Mouse (Mus musculus) cerebellum, postnatal 10 days (tissue): Measurements from ENCODE around the gene Efemp1.

Experiments used
- DNase-seq, 2 experiments: peaks; one replicate each; pipeline ENCODE4 v3.0.0; 2021; ENCODE audit warnings: mixed read lengths in 2 of 2

Efemp1 gene

DNA sequence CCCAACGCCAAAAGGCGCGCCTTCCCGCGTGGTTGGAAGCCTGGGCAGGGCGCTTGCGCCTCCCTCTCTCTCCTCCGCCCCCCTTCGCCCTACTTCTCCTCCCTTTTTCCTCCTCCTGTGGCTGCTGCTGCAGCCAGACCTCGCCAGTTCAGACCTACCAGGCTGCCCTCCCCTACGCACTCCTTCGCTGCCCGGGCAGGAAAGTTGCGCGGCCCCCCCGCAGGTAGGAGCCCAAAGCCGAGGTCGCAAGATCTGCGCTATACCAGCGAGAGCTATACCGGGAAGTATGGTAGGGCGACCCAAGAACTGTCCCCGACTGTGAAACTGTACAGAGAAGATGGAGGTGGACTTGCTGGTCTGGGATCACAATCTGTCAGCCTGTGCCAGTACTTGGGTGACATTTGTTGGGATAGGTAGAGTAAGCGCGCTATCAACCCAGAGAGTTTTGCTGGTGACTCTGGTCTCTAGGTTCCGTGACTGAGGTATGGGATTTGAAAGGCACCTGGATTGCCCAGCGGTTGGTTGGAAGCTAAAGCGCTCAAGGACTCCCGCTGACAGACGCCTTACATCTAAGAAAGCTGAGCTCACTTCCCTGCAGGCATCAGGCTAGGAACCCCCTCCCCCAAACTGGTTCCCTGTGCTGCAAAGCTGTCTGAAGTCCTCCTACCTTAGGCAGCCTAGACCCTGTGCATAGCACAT lies at the start of gene Efemp1:
Gene Efemp1, plus strand, starts transcription at position 103 of the 699 bp plus-strand sequence.
- peak; percentile 28 to 32 for DNase-seq

DNA sequence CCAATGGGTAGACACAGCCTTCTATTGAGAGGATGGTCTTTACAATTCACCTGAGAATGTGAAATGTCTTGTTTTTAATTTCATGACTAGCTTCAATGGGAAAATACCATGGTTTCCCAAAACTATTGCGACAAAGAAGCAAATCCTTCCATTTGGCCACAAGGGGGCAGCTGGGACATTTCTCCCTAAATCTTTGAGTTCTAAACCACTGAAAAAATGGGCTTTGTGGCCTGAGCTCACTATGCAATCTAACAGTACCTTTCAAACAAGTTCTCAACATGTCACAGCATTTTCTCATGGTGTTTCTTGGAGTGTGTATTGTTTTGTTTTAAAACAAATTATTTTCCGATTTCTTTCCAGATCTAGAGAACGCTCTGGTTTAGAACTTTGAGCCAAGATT lies 44.3 kb upstream of the Efemp1 start:
- DNase-seq = peak; percentile 31 to 56

DNA sequence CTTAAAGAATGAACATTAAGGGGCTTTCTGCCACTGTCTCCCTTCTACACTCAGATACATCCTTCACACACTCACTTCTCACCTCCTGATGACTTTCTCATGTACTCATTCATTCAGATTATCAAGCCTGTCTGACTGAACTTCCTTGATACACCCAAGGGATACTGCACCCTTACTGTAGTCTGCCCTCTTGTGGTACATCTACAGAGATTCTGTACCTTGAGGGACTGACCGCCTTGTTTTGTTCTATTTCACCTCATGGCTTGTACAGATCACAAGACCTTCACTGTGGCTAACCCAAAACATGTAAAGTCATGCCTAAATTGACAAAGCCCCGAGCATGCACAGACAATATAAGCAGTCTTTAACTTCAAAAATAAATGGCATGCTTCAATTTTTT lies 41.1 kb upstream of the Efemp1 start:
- peak in 1 of 2 experiments; percentile 31 for DNase-seq

DNA sequence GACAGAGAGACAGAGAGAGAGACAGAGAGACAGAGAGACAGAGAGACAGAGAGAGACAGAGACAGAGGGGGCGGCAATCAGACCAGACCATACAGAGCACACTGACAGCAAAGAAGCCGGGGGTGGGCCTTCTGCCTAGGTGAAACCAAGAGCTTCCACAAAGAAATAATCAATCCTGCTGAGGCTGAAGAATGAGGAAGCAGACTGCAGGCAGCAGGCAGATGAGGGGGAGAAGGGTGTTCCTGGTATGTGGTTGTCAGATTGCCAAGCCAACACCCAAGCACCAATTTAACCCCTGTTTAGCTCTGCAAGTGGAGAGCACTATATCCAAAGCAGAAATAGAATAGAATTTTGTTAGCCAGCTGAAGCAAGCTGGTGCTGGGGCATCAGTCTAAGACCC lies 40.4 kb upstream of the Efemp1 start:
- DNase-seq = no peak

DNA sequence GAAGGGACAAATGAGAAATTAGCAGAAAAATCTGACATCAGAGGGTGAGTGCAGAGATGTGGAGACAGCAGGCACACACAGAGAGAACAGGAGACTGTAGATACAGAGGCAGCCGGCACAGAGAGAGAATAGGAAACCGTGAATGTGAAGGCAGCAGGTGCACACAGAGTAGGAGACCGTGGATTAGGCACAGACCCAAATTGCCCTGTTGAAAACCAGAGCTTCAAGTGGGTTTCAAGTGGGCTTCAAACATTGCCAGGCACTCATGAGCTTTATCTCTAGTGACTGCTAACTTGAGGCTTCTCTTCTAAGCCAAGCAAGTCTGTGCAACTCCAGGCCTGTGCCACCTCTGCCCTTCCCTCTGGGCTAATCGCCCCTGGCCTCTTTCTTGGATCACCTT lies 35.6 kb upstream of the Efemp1 start:
- peak; percentile 17 to 21 for DNase-seq

DNA sequence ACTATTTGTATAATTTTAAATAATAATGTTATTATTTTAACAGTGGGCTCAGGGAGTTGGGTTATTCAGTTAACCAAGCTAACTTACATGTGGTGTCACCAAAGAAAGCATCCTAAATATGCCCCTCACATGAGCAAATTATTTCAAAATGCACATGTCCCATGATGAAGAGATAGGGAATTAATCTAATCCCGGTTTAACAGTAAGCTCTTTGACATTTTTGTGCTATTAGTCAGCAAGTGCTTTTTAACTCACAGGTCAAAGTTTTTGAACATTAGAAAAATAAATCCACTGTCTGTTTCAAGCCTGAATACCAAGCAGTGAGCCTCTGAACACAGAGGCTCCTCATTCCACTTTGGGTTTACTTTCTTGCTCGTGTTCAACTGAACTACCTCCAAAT lies 26.1 kb upstream of the Efemp1 start:
- DNase-seq = no peak

DNA sequence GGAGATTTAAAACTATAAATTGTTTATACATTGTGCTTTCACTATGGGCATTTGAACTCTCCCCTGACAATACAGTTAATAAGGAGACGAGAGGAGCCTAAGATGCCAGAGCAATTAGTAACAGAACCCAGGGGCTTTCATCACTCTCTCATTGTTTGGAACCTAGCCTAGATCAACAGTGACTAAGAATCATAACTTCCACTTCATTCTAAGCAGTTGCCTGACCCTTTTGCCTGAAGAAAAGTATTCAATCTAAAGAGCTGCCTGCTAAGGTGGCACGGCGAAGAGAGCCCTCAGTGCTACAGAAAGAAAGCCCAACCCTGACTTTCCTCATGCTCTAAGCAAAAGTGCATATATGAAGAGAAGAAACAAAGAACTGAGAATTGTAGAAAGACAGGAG lies 19.2 kb upstream of the Efemp1 start:
- no peak for DNase-seq

DNA sequence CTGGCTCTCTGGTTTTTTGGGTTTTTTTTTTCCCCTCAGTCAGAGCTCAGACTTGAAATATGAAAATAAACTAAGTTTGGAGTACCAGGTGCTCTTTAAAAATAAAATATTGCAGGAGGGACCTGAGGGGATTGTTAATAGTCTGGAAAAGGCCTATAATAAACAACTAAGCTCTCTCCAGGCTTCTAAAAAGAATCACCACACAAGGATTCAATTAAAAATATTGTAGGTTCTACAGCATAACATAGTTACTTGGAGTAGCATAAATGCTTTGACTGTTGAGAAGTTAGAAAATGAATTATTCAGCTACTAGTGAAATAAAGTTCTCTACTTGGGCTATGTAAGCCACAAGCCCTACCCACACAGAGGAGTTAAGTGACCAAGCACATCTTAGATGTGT lies 17.9 kb upstream of the Efemp1 start:
- DNase-seq = no peak

DNA sequence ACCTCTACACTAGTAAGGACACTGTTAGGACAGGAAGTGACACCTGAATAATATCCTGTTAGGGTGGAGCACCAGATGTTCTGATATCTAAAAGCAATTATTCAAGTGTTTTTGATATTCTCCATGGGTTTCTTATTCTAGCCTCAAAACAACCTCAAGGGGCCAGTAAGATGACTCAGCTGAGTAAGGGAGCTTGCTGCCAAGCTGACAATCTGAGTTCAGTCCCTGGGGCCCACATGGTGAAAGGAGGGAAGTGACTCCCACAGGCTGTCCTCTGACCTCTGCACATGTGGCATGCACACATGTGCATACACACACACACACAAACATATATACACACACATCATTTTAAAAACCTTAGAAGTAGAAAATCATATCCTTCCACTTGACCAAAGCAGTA lies 3.2 kb upstream of the Efemp1 start:
- DNase-seq = no peak

DNA sequence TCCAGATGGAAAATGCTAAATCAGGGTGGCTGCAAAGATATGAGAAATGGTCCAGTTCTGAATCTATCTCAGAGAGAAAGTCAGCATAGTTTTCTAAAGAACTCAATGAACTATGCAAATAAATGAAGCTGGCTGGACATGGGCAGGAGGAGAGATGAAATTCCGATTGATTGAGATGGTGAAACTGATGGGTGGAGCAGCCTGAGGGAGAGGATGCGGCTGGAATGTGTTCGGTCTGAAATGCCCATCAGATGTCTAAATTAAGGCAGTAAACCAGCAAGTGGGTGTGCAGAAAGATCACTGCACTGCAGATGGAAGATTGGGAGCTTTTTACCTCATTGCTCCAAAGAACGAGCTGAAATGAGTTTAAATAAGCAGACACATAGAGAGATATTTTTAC lies 1.4 kb upstream of the Efemp1 start:
- DNase-seq = no peak

DNA sequence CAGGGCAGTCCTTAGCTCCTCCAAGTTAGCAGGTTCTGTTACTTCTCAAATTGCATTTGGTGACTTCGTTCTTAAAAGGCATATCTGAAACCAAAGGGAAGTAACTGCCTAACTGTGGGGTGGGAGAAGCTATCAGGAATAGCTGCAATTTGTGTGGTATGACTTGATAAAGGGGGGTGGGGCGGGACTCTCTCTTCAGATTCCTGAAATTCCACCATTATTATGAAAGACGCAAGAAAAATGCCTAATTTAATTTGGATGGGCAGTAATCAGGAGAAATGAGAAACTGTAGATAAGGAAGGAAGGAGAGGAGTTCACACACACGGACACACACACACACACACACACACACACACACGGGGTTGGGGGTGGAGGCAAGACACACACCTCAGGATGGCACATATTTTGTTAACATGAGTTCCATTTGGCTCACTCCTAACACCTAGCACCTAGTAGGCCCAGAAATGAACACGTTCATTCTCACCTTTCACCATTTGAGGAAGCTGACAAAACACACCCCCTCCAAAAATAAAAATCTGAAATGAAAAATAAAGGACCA lies 564 bp upstream of the Efemp1 start:
- DNase-seq = no peak

DNA sequence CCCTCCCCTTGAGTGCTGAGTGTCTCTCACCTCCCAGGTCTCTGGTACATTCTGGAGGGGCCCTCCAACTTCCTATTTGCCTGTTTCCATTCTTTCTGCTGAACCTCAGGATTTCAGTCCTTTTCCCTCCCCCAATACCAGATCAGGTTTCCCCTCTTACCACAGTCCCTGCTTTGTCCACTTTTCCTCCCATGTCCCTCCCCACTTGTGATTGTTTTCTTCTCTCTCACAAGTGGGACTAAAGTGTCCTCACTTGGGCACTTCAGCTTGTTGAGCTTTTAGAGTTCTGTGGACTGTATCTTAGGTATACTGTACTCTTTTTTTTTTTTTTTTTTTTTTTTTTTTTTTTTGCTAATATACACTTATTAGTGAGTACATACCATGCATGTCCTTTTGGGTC lies 6.1 kb downstream of the Efemp1 start:
- DNase-seq = no peak

DNA sequence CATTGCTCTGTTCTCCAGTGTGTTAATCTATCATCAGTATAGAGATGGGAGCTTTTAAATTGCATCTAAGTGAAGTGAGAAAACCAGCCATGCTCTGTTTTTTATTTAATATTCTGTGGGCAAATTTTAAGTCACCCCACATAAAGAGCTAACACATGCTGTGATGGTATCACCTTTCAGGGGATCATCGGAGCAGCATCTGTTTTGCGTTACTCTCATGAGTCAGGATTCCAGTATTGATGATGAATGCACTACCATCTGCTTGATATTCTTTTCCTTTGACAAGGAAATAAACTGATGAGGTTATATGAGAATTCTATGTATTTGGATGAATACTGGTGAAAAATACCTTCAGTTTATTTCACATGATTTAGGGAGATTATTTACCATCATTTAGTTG lies 16.1 kb downstream of the Efemp1 start:
- no peak for DNase-seq

DNA sequence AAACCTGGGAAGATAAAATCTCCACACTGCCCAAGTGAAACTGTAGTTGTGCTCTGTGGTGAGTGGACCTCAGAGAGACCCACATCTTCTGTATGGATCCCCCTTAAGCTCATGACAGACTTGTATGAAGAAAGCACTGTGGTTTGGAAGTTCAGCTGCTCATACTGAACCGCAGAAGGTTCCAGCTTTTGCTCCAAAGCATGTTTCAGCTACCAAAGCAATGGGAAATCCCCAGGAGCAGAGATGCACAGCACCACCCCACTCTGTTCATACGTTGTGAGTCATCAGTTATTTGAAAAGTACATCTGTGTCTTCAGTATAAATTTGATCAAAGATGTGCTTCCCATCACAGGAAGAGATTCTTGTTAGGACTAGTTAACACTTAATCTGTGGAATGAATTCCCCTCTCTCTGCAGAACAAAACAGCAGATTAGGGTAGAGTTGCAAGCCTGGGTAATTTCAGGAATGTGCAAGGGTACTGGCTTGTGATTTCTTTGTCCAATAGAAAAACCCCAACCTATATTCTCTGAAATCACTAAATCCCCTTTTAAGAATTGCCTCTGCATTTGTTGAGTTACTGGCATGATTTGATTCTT lies 28.5 kb downstream of the Efemp1 start:
- DNase-seq = no peak

DNA sequence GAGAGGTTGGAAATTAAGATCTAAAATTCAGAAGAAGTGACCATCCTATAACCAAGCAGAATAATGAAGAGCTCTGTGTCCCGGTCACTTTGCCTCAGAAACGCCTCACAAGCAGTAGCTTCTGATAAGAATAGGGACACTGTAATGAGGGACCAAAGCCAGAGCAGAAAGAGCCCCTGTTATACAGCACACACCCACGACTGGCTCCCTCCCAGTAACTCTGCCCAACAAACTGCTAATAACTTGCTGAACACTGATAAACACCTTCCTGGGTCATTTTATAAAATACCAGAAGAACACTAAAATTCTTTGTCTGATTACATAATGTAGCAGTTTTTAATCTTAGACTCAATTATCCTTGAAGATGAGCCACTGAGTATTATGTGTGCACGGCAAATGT lies 30.1 kb downstream of the Efemp1 start:
- no peak for DNase-seq

DNA sequence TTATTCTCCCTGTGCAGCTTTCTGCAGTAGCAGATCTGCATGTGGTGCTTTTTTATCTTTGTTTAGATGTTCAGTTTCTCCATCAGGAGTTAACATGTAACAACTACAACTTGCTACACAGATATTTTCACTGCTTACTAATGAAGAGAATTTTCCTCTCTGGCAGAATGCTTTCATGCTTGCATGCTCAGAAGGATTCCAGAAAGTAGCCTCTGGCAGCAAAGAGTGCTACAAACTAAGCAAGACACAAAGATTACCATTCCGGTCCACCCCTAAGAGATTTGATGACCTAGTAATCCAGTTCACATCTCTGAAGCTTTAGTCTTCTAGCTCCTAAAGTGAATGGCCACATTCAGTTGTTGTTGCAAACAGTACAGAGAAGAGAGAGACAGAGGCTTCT lies 36.5 kb downstream of the Efemp1 start:
- no peak for DNase-seq

DNA sequence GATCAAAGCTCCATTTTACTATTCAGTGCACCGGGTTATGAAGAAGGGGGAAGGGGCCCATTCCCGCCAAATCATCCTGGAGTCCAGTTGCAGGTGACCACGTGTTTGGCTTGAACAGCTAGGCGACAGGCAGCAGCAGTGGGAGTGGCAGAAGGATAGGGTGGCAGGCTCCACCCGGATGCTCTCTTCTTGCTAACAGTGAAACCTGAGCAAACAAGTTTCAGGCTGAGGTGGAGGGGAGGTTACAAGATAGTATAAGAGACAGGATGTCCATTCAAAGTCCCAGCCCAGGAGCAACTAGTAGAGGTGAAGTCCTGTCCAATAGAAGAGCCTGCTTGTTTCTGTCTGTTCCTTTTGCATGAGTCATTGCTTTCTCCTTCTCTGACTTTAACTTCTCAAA lies 38.5 kb downstream of the Efemp1 start:
- no peak for DNase-seq

DNA sequence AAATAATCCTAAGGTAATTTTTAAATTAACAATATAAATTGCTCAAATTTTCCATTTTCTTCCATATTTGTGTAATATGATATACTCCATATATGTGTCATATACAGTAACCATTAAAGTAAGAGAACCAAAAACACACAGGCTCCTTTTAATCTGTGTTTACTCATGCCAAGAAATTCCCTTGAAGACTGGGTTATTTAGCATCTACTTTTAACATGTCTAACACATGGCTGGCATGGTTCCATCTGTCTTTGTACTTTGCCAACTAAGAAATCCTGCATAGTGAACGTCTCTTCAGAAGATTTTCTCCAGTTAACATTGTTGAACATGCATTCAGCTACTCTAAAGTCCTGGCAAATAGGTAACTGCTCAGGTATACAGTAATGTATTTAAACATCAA lies 46.4 kb downstream of the Efemp1 start:
- peak in 1 of 2 experiments; percentile 3 for DNase-seq

DNA sequence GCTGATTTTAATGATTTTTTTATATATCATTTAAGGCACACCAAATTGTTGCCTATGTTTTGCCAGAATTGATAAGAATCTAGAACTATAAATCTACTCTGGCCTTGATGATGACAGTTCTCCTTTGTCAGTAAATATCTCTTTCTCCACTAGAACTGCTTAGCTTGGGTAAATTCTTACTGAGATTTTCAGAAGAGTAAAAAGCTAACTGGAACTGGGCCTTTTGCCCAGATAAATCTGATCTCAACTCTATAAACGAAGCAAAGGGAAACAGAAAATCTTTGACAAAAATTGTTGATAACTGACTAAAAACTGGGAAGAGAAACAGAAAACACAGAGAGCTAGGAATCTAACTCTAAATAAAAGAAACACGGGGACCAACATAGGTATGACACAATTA lies 51.6 kb downstream of the Efemp1 start:
- DNase-seq = no peak

DNA sequence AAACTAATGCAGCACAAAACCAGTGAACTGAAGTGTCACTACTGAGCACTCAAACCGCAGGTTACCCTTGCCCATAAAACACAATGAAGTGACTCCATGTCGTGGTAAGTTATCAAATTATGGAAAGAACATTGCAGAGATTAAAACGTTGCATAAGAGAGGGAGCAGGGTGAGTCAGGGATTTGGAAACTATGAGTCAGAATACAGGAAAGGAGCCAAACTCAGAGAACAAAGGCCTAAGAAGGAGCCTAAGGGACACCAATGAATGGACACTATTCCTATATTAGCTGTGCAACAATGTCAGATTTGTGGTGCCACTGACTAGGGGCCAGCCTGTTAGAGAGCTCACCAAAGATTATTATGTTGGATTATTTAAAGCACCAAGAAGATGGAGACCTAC lies 53.3 kb downstream of the Efemp1 start:
- no peak for DNase-seq

DNA sequence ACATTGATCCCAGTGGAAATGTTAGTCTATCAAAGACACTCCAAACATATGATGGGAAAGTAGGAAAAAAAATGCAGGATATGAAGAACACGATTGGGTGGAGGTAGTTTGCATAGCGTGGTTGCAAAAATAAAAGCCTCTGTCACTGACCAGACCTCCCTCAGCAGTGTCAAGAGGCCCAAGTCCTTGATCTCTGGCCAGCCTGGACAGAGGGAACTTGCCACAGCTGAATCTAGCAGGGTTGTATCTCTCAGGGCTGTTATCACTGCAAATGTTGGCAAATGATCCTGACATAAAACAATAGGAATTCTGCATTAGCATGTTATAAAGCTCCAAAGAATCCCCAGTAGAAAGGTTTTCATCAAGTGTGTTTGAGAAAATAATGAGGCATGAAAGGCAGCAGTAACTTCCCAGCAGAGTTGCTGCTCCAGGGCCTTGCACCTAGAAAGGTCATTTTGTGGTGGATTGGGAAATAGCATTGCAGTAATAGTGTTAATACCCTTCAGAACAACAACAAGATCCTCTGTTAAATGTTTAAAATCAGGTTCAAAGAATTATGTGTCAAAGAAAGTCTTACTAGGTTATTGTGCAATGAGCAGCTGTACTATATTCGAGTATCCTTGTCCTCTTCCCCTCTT lies 56.0 kb downstream of the Efemp1 start:
- no peak for DNase-seq

DNA sequence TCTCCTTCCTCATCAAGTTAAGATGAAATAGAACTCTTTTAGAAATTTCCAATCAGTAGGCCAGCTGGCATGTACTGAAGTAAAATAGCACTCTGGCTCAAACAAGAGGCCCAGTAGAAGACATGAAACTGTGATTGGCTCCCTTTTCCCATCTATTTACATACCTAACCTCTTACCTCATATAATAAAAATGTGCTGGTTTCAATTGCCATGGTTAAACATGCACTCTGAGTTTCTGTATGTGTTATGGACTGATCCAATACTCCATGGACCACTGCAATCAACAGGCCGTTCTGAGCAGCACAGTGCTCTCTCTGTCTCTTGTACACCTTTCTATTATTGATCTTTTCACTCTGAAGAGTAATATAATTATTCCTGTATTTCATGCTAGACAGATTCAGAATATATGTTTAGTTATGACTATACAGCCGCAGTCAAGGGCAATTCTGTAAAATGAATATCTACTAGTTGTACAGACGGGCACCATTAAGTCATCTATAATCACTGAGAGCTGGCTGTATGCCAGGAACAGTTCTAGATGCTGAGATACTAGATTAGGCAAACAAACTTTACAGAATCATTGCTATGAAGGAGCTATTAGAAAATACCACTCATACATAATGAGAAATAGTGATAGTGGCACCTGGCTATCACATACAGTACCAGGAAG lies 59.6 kb downstream of the Efemp1 start:
- DNase-seq = peak; percentile 7 to 8

DNA sequence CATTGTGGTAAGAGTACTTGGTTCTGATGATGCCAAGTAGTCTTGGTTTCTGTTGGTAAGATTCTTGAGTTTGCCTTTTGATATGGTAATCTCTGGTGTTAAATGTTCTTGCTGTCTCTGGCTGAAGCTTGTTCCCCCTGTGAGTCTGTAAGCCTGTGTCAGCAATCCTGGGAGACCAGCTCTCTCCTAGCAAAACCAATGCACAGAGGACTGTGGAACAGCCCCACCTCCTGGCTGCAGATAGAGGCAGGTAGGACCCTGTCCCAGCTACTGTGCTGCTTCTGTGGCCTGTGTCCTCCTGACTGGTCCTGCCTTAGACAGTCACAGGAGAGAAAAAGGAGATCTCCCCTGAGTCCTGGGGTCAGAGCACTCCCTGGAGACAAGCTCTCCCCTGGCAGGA lies 81.4 kb downstream of the Efemp1 start:
- DNase-seq = peak in 1 of 2 experiments; percentile 4

DNA sequence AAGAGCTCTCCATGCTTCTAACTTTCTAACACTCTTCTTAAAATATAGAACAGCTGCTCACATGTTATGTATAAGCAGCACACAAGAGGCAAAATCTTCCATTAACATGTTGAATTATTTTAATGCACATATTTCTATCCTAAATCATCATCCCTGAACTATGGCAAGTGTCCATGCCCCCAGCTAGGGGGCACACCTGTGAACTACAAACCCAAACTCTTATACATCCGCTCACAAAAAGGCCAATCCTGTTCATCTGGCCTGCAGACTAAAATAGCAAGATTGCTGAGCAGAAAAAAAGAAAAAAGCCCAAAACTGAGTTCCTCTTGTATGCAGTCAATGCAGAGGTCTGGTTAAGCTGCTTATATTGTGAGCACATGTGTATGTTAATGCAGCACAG lies 86.6 kb downstream of the Efemp1 start:
- DNase-seq = no peak
